Mouse (Mus musculus): Measurements from ENCODE around the gene Erich3. TPM values are rescaled to one million over a fixed set of nuclear protein-coding genes. Genes with fewer than 3 reads are reported as not detected.
A peak's percentile ranks its signal among the peaks of the same experiment; 100 is the strongest.

Gene Erich3
- polyA plus RNA-seq, 1 experiment from 2014 or later: 1.4 TPM

DNA sequence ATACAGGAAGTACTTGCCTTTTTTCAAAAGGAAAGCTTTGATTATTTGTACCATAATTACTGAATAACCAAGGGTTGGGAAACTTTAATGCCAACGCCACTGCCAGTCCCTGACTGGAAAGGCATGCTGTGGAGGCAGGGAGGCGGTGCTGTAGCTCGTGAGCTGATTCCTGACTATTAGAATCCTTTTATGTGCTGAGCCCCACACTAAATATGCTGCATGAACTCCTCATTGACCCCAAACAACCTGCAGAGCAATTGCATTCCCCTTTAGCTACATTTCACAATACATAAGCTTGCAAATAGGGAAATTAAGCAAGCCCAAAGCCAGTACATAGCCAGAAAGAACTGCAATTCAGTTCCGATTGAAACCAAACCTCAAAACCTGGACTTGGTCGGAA is 77.8 kb downstream of the Erich3 start:
- no peak overlapping the region for H3K9ac ChIP-seq (replicated peaks; ENCODE audit: low read depth, low read length)
- no peak overlapping the region for H3K4me3 ChIP-seq (replicated peaks; ENCODE audit: low read length)
- no peak for ATAC-seq
- H3K36me3 ChIP-seq (ENCODE audit: control insufficient read depth, insufficient read depth): no peaks in the 10 kb centered on the region
- H3K9me3 ChIP-seq (ENCODE audit: control insufficient read depth, low read length): no peaks in the 10 kb centered on the region
- no peaks in the 10 kb centered on the region for H3K27me3 ChIP-seq (replicated peaks; ENCODE audit: control insufficient read depth, insufficient read depth, low read length)
- H3K4me1 ChIP-seq (replicated peaks; ENCODE audit: control insufficient read depth, insufficient read depth, low read length): 0 out of 2 replicates have a peak, but pooled peaks cover 3% of the 10 kb centered on the region
- 38% methylated on average over 5 of the region's 5 CpGs for WGBS
- no peak overlapping the region for H3K27ac ChIP-seq (ENCODE audit: low read length)
- H3K4me2 ChIP-seq (ENCODE audit: low read length): no peak overlapping the region

DNA sequence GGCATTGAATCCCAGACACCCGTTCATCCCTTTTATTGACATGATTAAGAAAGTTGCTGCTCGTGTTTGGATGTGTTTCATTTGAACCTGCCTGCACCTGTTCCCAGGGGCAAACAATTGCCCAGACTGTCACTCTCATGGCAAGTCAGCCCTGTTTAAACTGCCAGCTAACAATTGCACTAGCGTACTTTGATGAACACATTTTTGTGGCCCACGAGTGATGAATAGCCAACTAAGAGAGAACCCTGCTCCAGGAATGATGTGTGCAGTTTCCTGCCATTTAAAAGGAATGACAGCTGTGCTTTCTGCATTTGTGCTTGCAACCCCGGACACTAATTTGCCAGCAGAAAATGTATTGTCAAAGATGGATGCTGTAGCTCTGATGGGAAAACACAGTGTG is 79.3 kb downstream of the Erich3 start:
- 18% methylated on average over 5 of the region's 5 CpGs for WGBS
- Histone ChIP-seq H3K36me3 (ENCODE audit: control insufficient read depth, insufficient read depth) (no peaks in the 10 kb centered on the region), H3K4me3 (replicated peaks; ENCODE audit: low read length) (no peak overlapping the region), H3K9me3 (ENCODE audit: control insufficient read depth, low read length) (no peaks in the 10 kb centered on the region), H3K27me3 (replicated peaks; ENCODE audit: control insufficient read depth, insufficient read depth, low read length) (no peaks in the 10 kb centered on the region), H3K4me1 (replicated peaks; ENCODE audit: control insufficient read depth, insufficient read depth, low read length) (0 out of 2 replicates have a peak, but pooled peaks cover 3% of the 10 kb centered on the region), H3K4me2 (ENCODE audit: low read length) (no peak overlapping the region), H3K27ac (ENCODE audit: low read length) (no peak overlapping the region), H3K9ac (replicated peaks; ENCODE audit: low read depth, low read length) (no peak overlapping the region)
- ATAC-seq: no peak

DNA sequence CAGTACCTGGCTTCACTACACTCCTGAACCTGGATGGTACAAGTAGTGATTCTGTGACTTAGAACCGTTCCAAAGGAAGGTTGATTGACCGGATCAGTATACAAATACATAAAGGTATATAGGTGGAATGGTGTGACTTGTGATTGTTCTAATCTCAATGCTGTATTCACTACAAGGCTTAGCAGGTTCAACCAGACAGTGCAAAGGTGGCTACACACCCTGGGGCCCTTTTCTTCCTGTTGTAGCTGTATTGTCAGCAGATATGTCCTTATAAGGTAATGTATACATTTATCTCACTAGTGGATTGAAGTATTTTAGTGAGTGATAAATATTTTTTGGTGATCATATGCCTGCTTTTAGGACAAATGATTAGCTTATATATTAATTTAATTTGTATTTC is 80.7 kb downstream of the Erich3 start:
- ATAC-seq: no peak
- Histone ChIP-seq H3K27me3 (replicated peaks; ENCODE audit: control insufficient read depth, insufficient read depth, low read length) (no peaks in the 10 kb centered on the region), H3K9me3 (ENCODE audit: control insufficient read depth, low read length) (no peaks in the 10 kb centered on the region), H3K27ac (ENCODE audit: low read length) (no peak overlapping the region), H3K9ac (replicated peaks; ENCODE audit: low read depth, low read length) (no peak overlapping the region), H3K4me3 (replicated peaks; ENCODE audit: low read length) (no peak overlapping the region), H3K4me1 (replicated peaks; ENCODE audit: control insufficient read depth, insufficient read depth, low read length) (0 out of 2 replicates have a peak, but pooled peaks cover 3% of the 10 kb centered on the region), H3K4me2 (ENCODE audit: low read length) (no peak overlapping the region), H3K36me3 (ENCODE audit: control insufficient read depth, insufficient read depth) (no peaks in the 10 kb centered on the region)
- 97% methylated on average over 2 of the region's 2 CpGs for WGBS

DNA sequence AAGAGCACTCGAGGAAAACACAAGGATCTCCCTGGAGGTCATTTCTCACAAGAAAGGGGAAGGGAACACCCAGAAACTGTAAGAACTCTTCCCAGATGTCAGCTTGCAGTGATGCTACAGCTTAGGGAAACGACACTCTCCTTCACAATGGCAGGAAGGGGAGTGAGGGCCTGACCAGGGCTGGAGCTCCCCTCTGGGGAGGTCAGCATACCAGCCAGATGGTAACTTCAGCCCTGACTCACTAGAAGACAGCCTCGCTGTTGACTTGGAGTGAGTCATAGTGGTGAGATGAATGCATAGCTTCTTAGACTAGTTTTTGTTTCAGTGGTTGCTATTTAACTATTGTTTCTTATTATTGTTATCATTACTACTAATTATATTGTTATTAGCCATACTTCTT is 90.8 kb downstream of the Erich3 start:
- Histone ChIP-seq H3K9me3 (ENCODE audit: control insufficient read depth, low read length) (no peaks in the 10 kb centered on the region), H3K27ac (ENCODE audit: low read length) (no peak overlapping the region), H3K4me3 (replicated peaks; ENCODE audit: low read length) (no peak overlapping the region), H3K9ac (replicated peaks; ENCODE audit: low read depth, low read length) (no peak overlapping the region), H3K4me1 (replicated peaks; ENCODE audit: control insufficient read depth, insufficient read depth, low read length) (0 out of 2 replicates have a peak, but pooled peaks cover 2% of the 10 kb centered on the region), H3K4me2 (ENCODE audit: low read length) (no peak overlapping the region), H3K27me3 (replicated peaks; ENCODE audit: control insufficient read depth, insufficient read depth, low read length) (no peaks in the 10 kb centered on the region), H3K36me3 (ENCODE audit: control insufficient read depth, insufficient read depth) (no peaks in the 10 kb centered on the region)
- WGBS: 54% methylated on average over 3 of the region's 3 CpGs
- no peak for ATAC-seq

DNA sequence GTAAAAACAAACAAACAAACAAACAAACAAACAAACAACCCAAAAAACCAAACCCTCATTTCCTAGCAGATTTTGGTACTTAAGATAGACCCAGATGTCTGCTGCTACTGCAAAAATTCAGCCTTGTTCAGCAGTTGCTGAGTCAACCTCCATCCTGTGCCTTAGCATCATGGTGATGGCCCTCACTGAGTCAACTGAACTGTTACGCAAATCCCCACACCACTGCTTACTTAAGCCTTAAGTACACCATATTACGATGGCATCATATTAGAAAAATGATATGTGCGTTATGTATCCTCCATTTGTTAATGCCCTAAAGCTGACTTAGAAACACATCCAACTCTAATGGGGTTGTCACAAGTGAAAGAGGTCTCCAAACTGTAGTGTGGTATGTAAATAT is 91.6 kb downstream of the Erich3 start:
- 96% methylated on average over 3 of the region's 3 CpGs for WGBS
- ATAC-seq: no peak
- H3K36me3 ChIP-seq (ENCODE audit: control insufficient read depth, insufficient read depth): no peaks in the 10 kb centered on the region
- H3K9me3 ChIP-seq (ENCODE audit: control insufficient read depth, low read length): no peaks in the 10 kb centered on the region
- no peak overlapping the region for H3K9ac ChIP-seq (replicated peaks; ENCODE audit: low read depth, low read length)
- H3K4me1 ChIP-seq (replicated peaks; ENCODE audit: control insufficient read depth, insufficient read depth, low read length): 0 out of 2 replicates have a peak, but pooled peaks cover 2% of the 10 kb centered on the region
- H3K27me3 ChIP-seq (replicated peaks; ENCODE audit: control insufficient read depth, insufficient read depth, low read length): no peaks in the 10 kb centered on the region
- no peak overlapping the region for H3K4me2 ChIP-seq (ENCODE audit: low read length)
- no peak overlapping the region for H3K4me3 ChIP-seq (replicated peaks; ENCODE audit: low read length)
- H3K27ac ChIP-seq (ENCODE audit: low read length): no peak overlapping the region

DNA sequence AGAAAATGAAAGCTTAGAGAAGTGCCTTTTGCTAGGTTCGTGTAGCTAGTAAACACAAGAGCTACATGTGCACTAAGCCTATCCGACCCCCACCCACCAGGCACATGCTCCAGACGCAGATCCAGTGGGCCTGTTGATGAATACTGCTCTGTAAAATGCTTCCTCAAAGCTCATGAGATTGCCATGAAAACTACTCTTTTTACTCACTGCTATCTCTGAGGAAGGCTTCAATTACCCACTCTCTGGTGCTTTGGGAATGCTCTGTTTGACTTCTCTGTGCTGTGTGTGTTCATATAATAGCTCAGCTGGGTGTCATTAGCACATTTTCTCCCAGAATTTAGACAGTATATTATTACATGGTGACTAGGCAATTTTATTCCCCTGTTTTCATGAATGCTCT is 94.4 kb downstream of the Erich3 start:
- no peaks in the 10 kb centered on the region for H3K27me3 ChIP-seq (replicated peaks; ENCODE audit: control insufficient read depth, insufficient read depth, low read length)
- H3K4me1 ChIP-seq (replicated peaks; ENCODE audit: control insufficient read depth, insufficient read depth, low read length): 0 out of 2 replicates have a peak, but pooled peaks cover 2% of the 10 kb centered on the region
- no peak overlapping the region for H3K9ac ChIP-seq (replicated peaks; ENCODE audit: low read depth, low read length)
- 51% methylated on average over 3 of the region's 3 CpGs for WGBS
- H3K36me3 ChIP-seq (ENCODE audit: control insufficient read depth, insufficient read depth): no peaks in the 10 kb centered on the region
- no peak overlapping the region for H3K4me2 ChIP-seq (ENCODE audit: low read length)
- no peaks in the 10 kb centered on the region for H3K9me3 ChIP-seq (ENCODE audit: control insufficient read depth, low read length)
- H3K27ac ChIP-seq (ENCODE audit: low read length): no peak overlapping the region
- peak; percentile 84 for ATAC-seq
- no peak overlapping the region for H3K4me3 ChIP-seq (replicated peaks; ENCODE audit: low read length)

DNA sequence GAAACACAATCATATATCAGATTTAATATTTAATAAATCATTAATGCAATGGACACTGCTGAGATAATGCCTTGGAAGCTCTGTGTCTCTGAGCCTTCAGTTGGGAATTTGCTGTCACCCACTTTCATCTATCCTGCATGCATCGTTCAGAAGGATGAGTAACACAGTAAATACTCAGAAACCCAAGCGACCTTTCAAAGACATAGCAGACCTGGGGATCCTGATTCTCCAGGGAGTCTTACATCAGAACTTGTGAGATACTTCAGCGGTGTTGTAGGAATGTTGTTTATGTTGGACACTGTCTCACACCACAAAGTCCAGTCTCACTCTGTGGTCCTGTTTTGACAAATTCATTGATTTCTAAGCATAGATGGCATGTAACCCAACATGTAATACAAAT is 97.4 kb downstream of the Erich3 start:
- Histone ChIP-seq H3K9ac (replicated peaks; ENCODE audit: low read depth, low read length) (no peak overlapping the region), H3K27me3 (replicated peaks; ENCODE audit: control insufficient read depth, insufficient read depth, low read length) (no peaks in the 10 kb centered on the region), H3K36me3 (ENCODE audit: control insufficient read depth, insufficient read depth) (no peaks in the 10 kb centered on the region), H3K4me1 (replicated peaks; ENCODE audit: control insufficient read depth, insufficient read depth, low read length) (0 out of 2 replicates have a peak, but pooled peaks cover 2% of the 10 kb centered on the region), H3K4me2 (ENCODE audit: low read length) (no peak overlapping the region), H3K4me3 (replicated peaks; ENCODE audit: low read length) (no peak overlapping the region), H3K9me3 (ENCODE audit: control insufficient read depth, low read length) (no peaks in the 10 kb centered on the region), H3K27ac (ENCODE audit: low read length) (no peak overlapping the region)
- no peak for ATAC-seq
- 93% methylated on average over 3 of the region's 3 CpGs for WGBS

DNA sequence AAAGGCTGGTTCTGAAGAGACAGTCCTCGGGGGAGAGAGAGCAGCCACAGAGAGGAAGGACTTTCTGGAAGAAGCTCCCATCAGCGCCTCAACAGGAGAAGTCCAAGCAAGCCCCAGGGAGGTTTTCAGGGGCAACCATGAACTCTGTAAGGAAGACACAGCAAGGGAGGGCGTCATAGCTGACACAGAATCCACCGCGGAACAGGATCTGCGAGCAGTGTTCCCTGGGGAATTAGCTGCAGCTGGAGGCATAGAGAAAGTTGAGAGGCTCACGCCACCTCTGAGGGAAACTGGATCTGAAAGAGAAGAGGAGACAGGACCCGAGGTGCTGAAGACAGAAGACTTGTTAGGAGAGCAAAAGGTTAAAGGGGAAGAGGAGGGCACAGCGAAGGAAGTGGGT is 99.7 kb downstream of the Erich3 start:
- no peaks in the 10 kb centered on the region for H3K36me3 ChIP-seq (ENCODE audit: control insufficient read depth, insufficient read depth)
- ATAC-seq: no peak

DNA sequence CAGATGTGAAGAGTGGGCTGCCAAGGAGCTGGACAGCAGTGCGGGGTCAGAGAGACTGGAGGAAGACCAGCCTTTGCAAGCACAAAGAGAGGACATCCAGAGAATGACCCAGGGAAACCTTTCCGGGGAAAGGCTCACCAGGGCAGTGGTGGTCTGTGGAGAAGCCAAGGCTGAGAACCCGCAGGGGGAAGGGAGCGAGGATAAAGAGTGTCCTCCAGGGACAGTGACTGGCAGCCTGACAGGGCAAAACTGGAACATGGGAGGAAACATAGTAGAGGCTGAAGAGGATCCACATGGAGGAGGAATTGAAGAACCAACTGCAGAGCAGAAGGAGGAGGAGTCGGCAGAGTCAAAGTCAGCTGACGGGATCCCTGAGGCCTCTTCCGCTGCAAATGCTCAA is 100.5 kb downstream of the Erich3 start:
- Histone ChIP-seq H3K9me3 (ENCODE audit: control insufficient read depth, low read length) (no peaks in the 10 kb centered on the region), H3K36me3 (ENCODE audit: control insufficient read depth, insufficient read depth) (no peaks in the 10 kb centered on the region), H3K4me1 (replicated peaks; ENCODE audit: control insufficient read depth, insufficient read depth, low read length) (no peaks in the 10 kb centered on the region), H3K9ac (replicated peaks; ENCODE audit: low read depth, low read length) (no peak overlapping the region), H3K4me2 (ENCODE audit: low read length) (no peak overlapping the region), H3K27ac (ENCODE audit: low read length) (no peak overlapping the region), H3K27me3 (replicated peaks; ENCODE audit: control insufficient read depth, insufficient read depth, low read length) (no peaks in the 10 kb centered on the region), H3K4me3 (replicated peaks; ENCODE audit: low read length) (no peak overlapping the region)
- ATAC-seq: no peak
- 91% methylated on average over 7 of the region's 7 CpGs for whole genome bisulfite sequencing

More for the DNA sequence above, 99.7 kb downstream of the Erich3 start:
- Histone ChIP-seq H3K27ac (ENCODE audit: low read length) (no peak overlapping the region), H3K9me3 (ENCODE audit: control insufficient read depth, low read length) (no peaks in the 10 kb centered on the region), H3K4me1 (replicated peaks; ENCODE audit: control insufficient read depth, insufficient read depth, low read length) (no peaks in the 10 kb centered on the region), H3K27me3 (replicated peaks; ENCODE audit: control insufficient read depth, insufficient read depth, low read length) (no peaks in the 10 kb centered on the region), H3K4me2 (ENCODE audit: low read length) (no peak overlapping the region), H3K9ac (replicated peaks; ENCODE audit: low read depth, low read length) (no peak overlapping the region), H3K4me3 (replicated peaks; ENCODE audit: low read length) (no peak overlapping the region)
- 76% methylated on average over 9 of the region's 9 CpGs for WGBS

DNA sequence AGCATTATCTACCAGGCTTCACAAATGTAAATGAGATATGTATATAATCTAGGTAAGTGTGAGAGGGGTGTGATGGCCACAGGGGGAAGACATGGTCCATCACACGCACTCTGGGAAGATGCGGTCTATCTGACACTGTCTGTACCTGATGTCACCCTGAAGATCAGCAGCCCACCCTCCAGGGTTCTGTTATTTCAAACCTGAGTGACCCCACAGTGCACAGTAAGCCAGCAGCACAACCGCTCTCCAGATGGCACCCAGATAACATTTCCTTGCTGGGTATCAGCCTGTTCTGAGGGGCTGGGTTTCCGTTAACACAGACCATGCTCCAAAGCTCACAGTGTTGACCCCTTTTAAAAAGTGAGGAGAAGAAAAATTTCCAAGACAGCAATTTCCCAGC is 102.7 kb downstream of the Erich3 start:
- H3K4me3 ChIP-seq (replicated peaks; ENCODE audit: low read length): no peak overlapping the region
- no peaks in the 10 kb centered on the region for H3K36me3 ChIP-seq (ENCODE audit: control insufficient read depth, insufficient read depth)
- no peaks in the 10 kb centered on the region for H3K9me3 ChIP-seq (ENCODE audit: control insufficient read depth, low read length)
- no peaks in the 10 kb centered on the region for H3K27me3 ChIP-seq (replicated peaks; ENCODE audit: control insufficient read depth, insufficient read depth, low read length)
- WGBS: 94% methylated on average over 4 of the region's 4 CpGs
- H3K9ac ChIP-seq (replicated peaks; ENCODE audit: low read depth, low read length): no peak overlapping the region
- ATAC-seq: no peak
- H3K4me2 ChIP-seq (ENCODE audit: low read length): no peak overlapping the region
- H3K4me1 ChIP-seq (replicated peaks; ENCODE audit: control insufficient read depth, insufficient read depth, low read length): no peaks in the 10 kb centered on the region
- H3K27ac ChIP-seq (ENCODE audit: low read length): no peak overlapping the region

All from forebrain, embryonic 16.5 days (tissue).